Mouse (Mus musculus) testis, postnatal 10 days (tissue): ENCODE results near the gene Olfr133.
"Not testable (repeated sequence)": the region's sequence is repeated elsewhere in the genome, so short reads cannot be mapped to it uniquely, and the experiment has no call there.

Experiments
- DNase-seq: peaks from one replicate; pipeline ENCODE4 v3.0.0; 2021; ENCODE audit warnings: low spot score

Gene Olfr133

GRCm38 (mm10) chr17:38144981-38145380 is at the start of gene Olfr133:
Gene Olfr133 (plus strand): TSS chr17:38145281.
- no peak for DNase-seq

- DNase-seq: not testable (repeated sequence)
Measured at GRCm38 (mm10) chr17:38124199-38124598, 20.9 kb upstream of the Olfr133 start.

GRCm38 (mm10) chr17:38125371-38125770 is 19.7 kb upstream of the Olfr133 start:
- not testable (repeated sequence) for DNase-seq

- DNase-seq: no peak
Measured at GRCm38 (mm10) chr17:38134426-38134825, 10.7 kb upstream of the Olfr133 start, which contains the start of gene Olfr132. Gene Olfr132 (minus strand): TSS chr17:38134526.

GRCm38 (mm10) chr17:38171088-38171487 is 26.0 kb downstream of the Olfr133 start, which contains the start of gene Olfr134:
Gene Olfr134 (plus strand): TSS chr17:38171388.
- DNase-seq: no peak
